Mouse (Mus musculus): ENCODE data around the gene Ppa2. TPM values are rescaled to one million over a fixed set of nuclear protein-coding genes. Genes with fewer than 3 reads are reported as not detected.

Ppa2 gene
- polyA plus RNA-seq, 1 experiment from 2014 or later: 112 TPM

- Histone ChIP-seq H3K27ac (ENCODE audit: poor library complexity, severe bottlenecking) (no peak overlapping the region), H3K4me1 (replicated peaks) (peaks cover 4% of the 10 kb centered on the region; the same call in 1 of the 2 replicates), H3K4me3 (no peak overlapping the region), H3K4me2 (no peak overlapping the region), H3K36me3 (peaks cover 9% of the 10 kb centered on the region), H3K9me3 (replicated peaks) (0 out of 2 replicates have a peak, but pooled peaks cover 3% of the 10 kb centered on the region), H3K9ac (no peak overlapping the region), H3K27me3 (replicated peaks) (no peaks in the 10 kb centered on the region)
- 89% methylated on average over 3 of the region's 3 CpGs for WGBS
- no peak for ATAC-seq (ENCODE audit: insufficient number of reproducible peaks, low FRiP score)
These were observed 3.7 kb downstream of the Ppa2 start for GRCm38 (mm10) chr3:133313491-133314199.

- Histone ChIP-seq H3K4me1 (replicated peaks) (peaks cover 4% of the 10 kb centered on the region; the same call in 1 of the 2 replicates), H3K4me3 (no peak overlapping the region), H3K4me2 (no peak overlapping the region), H3K9ac (no peak overlapping the region), H3K27ac (ENCODE audit: poor library complexity, severe bottlenecking) (no peak overlapping the region), H3K27me3 (replicated peaks) (no peaks in the 10 kb centered on the region), H3K36me3 (peaks cover 4% of the 10 kb centered on the region), H3K9me3 (replicated peaks) (no peaks in the 10 kb centered on the region)
- WGBS: 30% methylated on average over 6 of the region's 6 CpGs
- ATAC-seq (ENCODE audit: insufficient number of reproducible peaks, low FRiP score): no peak
These were observed 4.6 kb downstream of the Ppa2 start for GRCm38 (mm10) chr3:133314475-133314874.

- no peak overlapping the region for H3K4me3 ChIP-seq
- no peaks in the 10 kb centered on the region for H3K9me3 ChIP-seq (replicated peaks)
- H3K4me1 ChIP-seq (replicated peaks): peaks cover 4% of the 10 kb centered on the region; the same call in 1 of the 2 replicates
- no peaks in the 10 kb centered on the region for H3K27me3 ChIP-seq (replicated peaks)
- H3K9ac ChIP-seq: no peak overlapping the region
- no peak for ATAC-seq (ENCODE audit: insufficient number of reproducible peaks, low FRiP score)
- 94% methylated on average over 14 of the region's 14 CpGs for WGBS
- H3K4me2 ChIP-seq: no peak overlapping the region
- no peak overlapping the region for H3K27ac ChIP-seq (ENCODE audit: poor library complexity, severe bottlenecking)
- H3K36me3 ChIP-seq: peaks cover 2% of the 10 kb centered on the region; the same call in 1 of the 2 replicates
These were observed 5.1 kb downstream of the Ppa2 start for GRCm38 (mm10) chr3:133315011-133315410.

GRCm38 (mm10) chr3:133315647-133316046 is 5.7 kb downstream of the Ppa2 start:
- Histone ChIP-seq H3K4me2 (no peak overlapping the region), H3K4me3 (no peak overlapping the region), H3K27ac (ENCODE audit: poor library complexity, severe bottlenecking) (no peak overlapping the region), H3K4me1 (replicated peaks) (peaks cover 4% of the 10 kb centered on the region; the same call in 1 of the 2 replicates), H3K36me3 (peaks cover 2% of the 10 kb centered on the region; the same call in 1 of the 2 replicates), H3K9ac (no peak overlapping the region), H3K9me3 (replicated peaks) (no peaks in the 10 kb centered on the region), H3K27me3 (replicated peaks) (no peaks in the 10 kb centered on the region)
- ATAC-seq (ENCODE audit: insufficient number of reproducible peaks, low FRiP score): no peak
- WGBS: 86% methylated on average over 8 of the region's 8 CpGs

- Histone ChIP-seq H3K27me3 (replicated peaks) (no peaks in the 10 kb centered on the region), H3K4me2 (no peak overlapping the region), H3K36me3 (peaks cover 8% of the 10 kb centered on the region), H3K27ac (ENCODE audit: poor library complexity, severe bottlenecking) (no peak overlapping the region), H3K9ac (no peak overlapping the region), H3K4me3 (no peak overlapping the region), H3K9me3 (replicated peaks) (0 out of 2 replicates have a peak, but pooled peaks cover 2% of the 10 kb centered on the region), H3K4me1 (replicated peaks) (no peaks in the 10 kb centered on the region)
- 86% methylated on average over 4 of the region's 4 CpGs for WGBS
- ATAC-seq (ENCODE audit: insufficient number of reproducible peaks, low FRiP score): no peak
These were observed 7.9 kb downstream of the Ppa2 start for GRCm38 (mm10) chr3:133317845-133318244.

- Histone ChIP-seq H3K36me3 (peaks cover 10% of the 10 kb centered on the region), H3K27me3 (replicated peaks) (no peaks in the 10 kb centered on the region), H3K4me3 (no peak overlapping the region), H3K9me3 (replicated peaks) (0 out of 2 replicates have a peak, but pooled peaks cover 2% of the 10 kb centered on the region), H3K4me1 (replicated peaks) (no peaks in the 10 kb centered on the region), H3K9ac (no peak overlapping the region), H3K4me2 (no peak overlapping the region), H3K27ac (ENCODE audit: poor library complexity, severe bottlenecking) (no peak overlapping the region)
- ATAC-seq (ENCODE audit: insufficient number of reproducible peaks, low FRiP score): no peak
- WGBS: 75% methylated on average over 15 of the region's 15 CpGs
These were observed 8.7 kb downstream of the Ppa2 start for GRCm38 (mm10) chr3:133318596-133318995.

- Histone ChIP-seq H3K4me3 (no peak overlapping the region), H3K9ac (no peak overlapping the region), H3K4me1 (replicated peaks) (no peaks in the 10 kb centered on the region), H3K36me3 (peaks cover 10% of the 10 kb centered on the region), H3K27ac (ENCODE audit: poor library complexity, severe bottlenecking) (no peak overlapping the region), H3K9me3 (replicated peaks) (0 out of 2 replicates have a peak, but pooled peaks cover 2% of the 10 kb centered on the region), H3K27me3 (replicated peaks) (no peaks in the 10 kb centered on the region), H3K4me2 (no peak overlapping the region)
- ATAC-seq (ENCODE audit: insufficient number of reproducible peaks, low FRiP score): no peak
- 81% methylated on average over 7 of the region's 7 CpGs for WGBS
These were observed 9.9 kb downstream of the Ppa2 start for GRCm38 (mm10) chr3:133319795-133320194.

- ATAC-seq (ENCODE audit: insufficient number of reproducible peaks, low FRiP score): no peak
- no peaks in the 10 kb centered on the region for H3K4me1 ChIP-seq (replicated peaks)
- no peak overlapping the region for H3K4me3 ChIP-seq
- WGBS: 91% methylated on average over 6 of the region's 6 CpGs
- H3K27ac ChIP-seq (ENCODE audit: poor library complexity, severe bottlenecking): no peak overlapping the region
- H3K36me3 ChIP-seq: peaks cover 14% of the 10 kb centered on the region
- H3K27me3 ChIP-seq (replicated peaks): no peaks in the 10 kb centered on the region
- H3K9ac ChIP-seq: no peak overlapping the region
- no peak overlapping the region for H3K4me2 ChIP-seq
- H3K9me3 ChIP-seq (replicated peaks): 0 out of 2 replicates have a peak, but pooled peaks cover 2% of the 10 kb centered on the region
These were observed 10.4 kb downstream of the Ppa2 start for GRCm38 (mm10) chr3:133320313-133320712.

- H3K27me3 ChIP-seq (replicated peaks): no peaks in the 10 kb centered on the region
- WGBS: 92% methylated on average over 10 of the region's 10 CpGs
- H3K27ac ChIP-seq (ENCODE audit: poor library complexity, severe bottlenecking): no peak overlapping the region
- H3K4me3 ChIP-seq: no peak overlapping the region
- H3K4me2 ChIP-seq: no peak overlapping the region
- H3K36me3 ChIP-seq: peaks cover 20% of the 10 kb centered on the region
- no peak overlapping the region for H3K9ac ChIP-seq
- 0 out of 2 replicates have a peak, but pooled peaks cover 2% of the 10 kb centered on the region for H3K9me3 ChIP-seq (replicated peaks)
- H3K4me1 ChIP-seq (replicated peaks): no peaks in the 10 kb centered on the region
- ATAC-seq (ENCODE audit: insufficient number of reproducible peaks, low FRiP score): no peak
These were observed 12.0 kb downstream of the Ppa2 start for GRCm38 (mm10) chr3:133321928-133322327.

- Histone ChIP-seq H3K36me3 (peaks cover 24% of the 10 kb centered on the region), H3K4me3 (no peak overlapping the region), H3K27ac (ENCODE audit: poor library complexity, severe bottlenecking) (no peak overlapping the region), H3K4me1 (replicated peaks) (no peaks in the 10 kb centered on the region), H3K27me3 (replicated peaks) (no peaks in the 10 kb centered on the region), H3K4me2 (no peak overlapping the region), H3K9me3 (replicated peaks) (0 out of 2 replicates have a peak, but pooled peaks cover 2% of the 10 kb centered on the region), H3K9ac (no peak overlapping the region)
- 53% methylated on average over 4 of the region's 4 CpGs for WGBS
- ATAC-seq (ENCODE audit: insufficient number of reproducible peaks, low FRiP score): no peak
These were observed 12.6 kb downstream of the Ppa2 start for GRCm38 (mm10) chr3:133322552-133322951.

- no peaks in the 10 kb centered on the region for H3K4me1 ChIP-seq (replicated peaks)
- 61% methylated on average over 5 of the region's 5 CpGs for WGBS
- 0 out of 2 replicates have a peak, but pooled peaks cover 2% of the 10 kb centered on the region for H3K9me3 ChIP-seq (replicated peaks)
- no peak for ATAC-seq (ENCODE audit: insufficient number of reproducible peaks, low FRiP score)
- no peak overlapping the region for H3K4me3 ChIP-seq
- H3K27ac ChIP-seq (ENCODE audit: poor library complexity, severe bottlenecking): no peak overlapping the region
- H3K4me2 ChIP-seq: no peak overlapping the region
- H3K36me3 ChIP-seq: peaks cover 27% of the 10 kb centered on the region
- H3K9ac ChIP-seq: no peak overlapping the region
- H3K27me3 ChIP-seq (replicated peaks): no peaks in the 10 kb centered on the region
These were observed 15.2 kb downstream of the Ppa2 start for GRCm38 (mm10) chr3:133325135-133325534.

Measured in heart, embryonic 12.5 days (tissue).